Mouse (Mus musculus) embryonic fibroblast, embryonic 13.5 days (primary cell): ENCODE data around the gene Gm17535.
"Not testable (repeated sequence)": the region's sequence is repeated elsewhere in the genome, so short reads cannot be mapped to it uniquely, and the experiment has no call there.

Experiments
- CTCF ChIP-seq: IDR thresholded peaks from 2 replicates; pipeline ENCODE4 v1.5.1; 2011; ENCODE audit warnings: mild to moderate bottlenecking, control low read depth, low read length, moderate library complexity, borderline replicate concordance; ENCODE audit not compliant: insufficient read depth
- POLR2A ChIP-seq: IDR thresholded peaks from 2 replicates; pipeline ENCODE4 v1.6.1; 2011; ENCODE audit warnings: low read depth, mild to moderate bottlenecking, control low read depth, low read length, moderate library complexity

- TF ChIP-seq POLR2A = not testable (repeated sequence)
- TF ChIP-seq CTCF = 0 out of 2 replicates have a peak, but pooled peaks have one; percentile 40
Measured at GRCm38 (mm10) chr9:3001948-3002659, 32.3 kb upstream of the Gm17535 start.
